Mouse (Mus musculus): Measurements from ENCODE around the gene Abhd17c. TPM values are rescaled to one million over a fixed set of nuclear protein-coding genes. Genes with fewer than 3 reads are reported as not detected.

Abhd17c gene
- polyA plus RNA-seq, 1 experiment from 2014 or later, result 46.5 TPM

- peak; percentile 70 for DNase-seq (ENCODE audit: low spot score)
Measured at GRCm38 (mm10) chr7:84119216-84120105, 32.2 kb downstream of the Abhd17c start.

- DNase-seq (ENCODE audit: low spot score), result no peak
Measured at GRCm38 (mm10) chr7:84117543-84118122, 34.1 kb downstream of the Abhd17c start.

- DNase-seq (ENCODE audit: low spot score), result peak; percentile 27
Measured at GRCm38 (mm10) chr7:84116621-84117542, 34.8 kb downstream of the Abhd17c start.

- peak; percentile 79 for DNase-seq (ENCODE audit: low spot score)
Measured at GRCm38 (mm10) chr7:84115385-84115784, 36.3 kb downstream of the Abhd17c start.

- no peak for DNase-seq (ENCODE audit: low spot score)
Measured at GRCm38 (mm10) chr7:84114775-84115174, 36.9 kb downstream of the Abhd17c start.

GRCm38 (mm10) chr7:84113035-84113390 is 38.7 kb downstream of the Abhd17c start:
- DNase-seq (ENCODE audit: low spot score), result no peak

- no peak for DNase-seq (ENCODE audit: low spot score)
Measured at GRCm38 (mm10) chr7:84112351-84113034, 39.2 kb downstream of the Abhd17c start.

- no peak for DNase-seq (ENCODE audit: low spot score)
Measured at GRCm38 (mm10) chr7:84111716-84112350, 39.9 kb downstream of the Abhd17c start.

- no peak for DNase-seq (ENCODE audit: low spot score)
Measured at GRCm38 (mm10) chr7:84106942-84107341, 44.8 kb downstream of the Abhd17c start.

GRCm38 (mm10) chr7:84102589-84102988 is 49.1 kb downstream of the Abhd17c start:
- DNase-seq (ENCODE audit: low spot score), result no peak

GRCm38 (mm10) chr7:84100672-84101071 is 51.0 kb downstream of the Abhd17c start:
- no peak for DNase-seq (ENCODE audit: low spot score)

- no peak for DNase-seq (ENCODE audit: low spot score)
Measured at GRCm38 (mm10) chr7:84098098-84098497, 53.6 kb downstream of the Abhd17c start.

- no peak for DNase-seq (ENCODE audit: low spot score)
Measured at GRCm38 (mm10) chr7:84096501-84096900, 55.2 kb downstream of the Abhd17c start.

GRCm38 (mm10) chr7:84090793-84091192 is 60.9 kb downstream of the Abhd17c start:
- DNase-seq (ENCODE audit: low spot score), result no peak

GRCm38 (mm10) chr7:84089777-84090176 is 61.9 kb downstream of the Abhd17c start:
- peak; percentile 45 for DNase-seq (ENCODE audit: low spot score)

GRCm38 (mm10) chr7:84088971-84089370 is 62.7 kb downstream of the Abhd17c start:
- peak; percentile 79 for DNase-seq (ENCODE audit: low spot score)

- no peak for DNase-seq (ENCODE audit: low spot score)
Measured at GRCm38 (mm10) chr7:84088191-84088590, 63.5 kb downstream of the Abhd17c start.

GRCm38 (mm10) chr7:84086039-84086829 is 65.5 kb downstream of the Abhd17c start, which contains the start of gene Cemip:
Gene Cemip (minus strand): TSS chr7:84086502.
- peak; percentile 58 for DNase-seq (ENCODE audit: low spot score)
